Mouse (Mus musculus) megakaryocyte, embryonic 14.5 days (primary cell): ENCODE measurements at regions not wholly inside any gene's neighbourhood (a gene's known extent, or its start where the extent isn't known, plus 50 kb on each side); places are given as distances from the start of the nearest gene placed in this dataset.

Experiments
- FLI1 ChIP-seq: IDR thresholded peaks from 2 replicates; pipeline ENCODE4 v1.6.1; 2012; ENCODE audit warnings: low read length, inconsistent platforms, mixed read lengths
- GATA1 ChIP-seq: IDR thresholded peaks from 3 replicates; pipeline ENCODE4 v1.6.1; 2012; ENCODE audit warnings: mixed read lengths, low read length, inconsistent platforms, borderline replicate concordance

DNA sequence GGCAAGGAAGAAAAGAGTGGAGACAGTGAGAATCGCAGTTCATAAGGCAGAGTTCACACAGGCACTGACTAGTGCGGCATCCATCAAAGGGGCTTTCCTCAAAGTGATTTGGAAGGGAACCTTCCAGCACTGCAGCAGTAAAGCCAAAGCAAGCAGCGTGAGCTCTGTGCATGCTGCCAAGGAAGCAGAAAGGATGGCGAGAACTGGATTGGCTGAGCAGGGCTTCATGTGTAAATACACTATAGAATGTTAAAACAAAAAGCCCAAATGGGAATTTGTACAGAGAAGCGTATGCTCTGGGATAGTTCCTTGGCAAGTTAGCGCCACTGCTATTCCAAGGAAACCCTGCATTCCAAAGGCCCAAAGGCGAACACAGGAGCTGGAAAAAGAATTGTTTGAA, 81.5 kb downstream of the Tnfsf18 start:
- TF ChIP-seq GATA1 (no peak), FLI1 (no peak)
